Mouse (Mus musculus): ENCODE results near the gene Tnnt3.

The Tnnt3 gene

DNA sequence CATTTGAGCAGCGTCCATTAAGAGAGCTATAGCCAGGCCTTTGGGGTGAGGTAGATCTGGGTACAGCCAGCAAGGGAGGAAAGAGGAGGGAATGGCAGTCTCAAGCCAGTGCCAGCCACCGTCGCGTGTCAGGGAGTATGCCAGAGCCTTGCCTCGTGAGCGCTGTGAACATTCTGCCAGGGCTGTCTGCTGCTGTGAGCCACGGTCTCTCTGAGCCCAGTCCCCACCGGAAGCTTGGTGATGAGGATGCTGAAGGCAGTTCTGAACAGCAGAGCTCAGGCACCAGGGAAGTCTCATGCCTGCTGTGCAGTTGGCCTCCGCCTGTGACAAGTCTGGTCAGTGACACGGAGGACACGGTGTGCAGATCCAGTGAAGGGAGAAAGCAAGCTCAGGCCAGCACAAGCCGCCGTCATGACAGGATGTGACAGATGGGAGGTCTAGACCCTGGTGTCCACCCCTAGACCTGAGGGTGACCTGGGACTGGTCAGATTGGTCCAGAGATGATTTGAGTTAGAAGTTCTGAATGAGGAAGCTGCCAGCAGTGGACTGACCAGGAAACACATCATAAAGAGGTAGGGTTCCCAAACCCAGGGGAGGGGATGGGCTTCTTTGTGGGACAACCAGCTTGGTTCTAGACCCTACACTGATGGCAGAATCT lies 21.7 kb upstream of the Tnnt3 start:
- DNase-seq, result no peak

DNA sequence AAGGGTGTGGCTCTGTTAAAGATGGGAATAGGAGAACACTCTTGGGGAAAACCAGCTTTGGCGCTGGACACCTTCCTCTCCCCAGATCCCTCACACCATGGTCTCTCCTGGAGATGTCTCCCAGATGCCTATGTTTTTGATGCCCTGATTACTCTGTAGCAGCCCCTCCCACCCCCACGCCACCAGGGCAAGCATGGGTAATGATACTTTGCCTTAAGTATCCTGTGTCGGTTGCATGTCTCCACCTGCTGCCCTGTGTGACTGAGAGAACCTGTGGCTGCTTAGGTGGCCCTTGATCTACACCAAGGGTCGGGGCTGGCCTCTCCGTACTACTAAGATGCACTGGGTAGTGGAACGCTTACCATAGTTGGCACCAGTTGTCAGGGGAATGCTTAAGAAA lies 20.6 kb upstream of the Tnnt3 start:
- DNase-seq, result no peak

DNA sequence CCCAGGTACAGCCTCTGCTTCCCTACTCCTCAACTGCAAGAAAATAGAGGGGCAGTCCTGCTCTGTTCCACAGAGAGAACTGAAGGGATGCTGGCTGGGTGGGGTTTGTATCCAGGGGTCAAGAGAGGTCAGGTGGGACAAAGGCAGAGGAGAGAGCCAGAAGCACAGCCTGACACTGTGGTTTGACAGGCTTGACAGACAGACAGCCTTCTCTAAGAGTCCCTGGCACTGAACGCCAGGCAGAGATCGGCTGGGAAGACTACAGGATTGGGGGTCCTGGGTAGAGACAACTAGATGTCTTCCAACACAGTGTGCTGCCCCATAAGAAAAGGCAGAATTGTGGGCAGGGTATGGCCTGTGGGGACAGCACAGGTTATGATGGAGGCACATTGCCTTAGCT lies 20.1 kb upstream of the Tnnt3 start:
- DNase-seq, result no peak

DNA sequence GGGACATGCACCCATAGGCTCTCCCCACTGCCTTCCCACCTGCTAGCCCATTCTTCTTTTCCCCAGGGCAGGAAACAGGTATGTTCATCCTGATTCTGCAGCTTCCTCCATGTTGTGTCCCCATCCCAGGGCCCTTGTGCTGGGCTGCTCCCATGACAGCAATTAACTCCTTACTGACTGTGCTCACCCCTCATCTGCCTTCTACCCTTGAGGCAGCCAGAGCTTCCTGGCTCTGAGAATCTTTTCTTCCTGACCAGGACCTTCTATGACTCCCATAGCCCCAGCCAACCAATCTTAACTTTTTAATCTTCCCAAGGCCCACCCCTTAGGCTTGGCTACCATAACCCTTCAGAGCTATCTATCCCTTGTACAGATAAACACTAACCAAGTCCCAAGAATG lies 19.3 kb upstream of the Tnnt3 start:
- no peak for DNase-seq

DNA sequence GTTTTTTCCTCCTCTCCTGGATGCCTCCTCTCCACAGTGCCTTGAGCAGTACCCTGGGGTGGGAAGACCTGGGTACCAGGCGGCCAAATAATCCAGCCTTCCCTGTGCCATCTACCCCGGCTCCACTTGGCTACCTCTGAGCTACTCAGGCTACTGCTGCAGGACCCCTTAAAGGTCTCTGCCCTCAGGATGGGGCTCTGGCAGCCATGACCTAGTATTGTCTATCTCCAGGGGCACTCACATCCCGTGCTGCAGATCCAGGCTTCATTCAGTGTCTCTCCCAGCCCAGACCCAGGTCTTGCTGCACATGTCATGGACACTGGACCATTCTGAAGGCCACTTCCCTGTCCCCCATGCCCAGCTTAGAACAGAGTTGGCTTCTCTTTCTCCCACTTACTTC lies 18.8 kb upstream of the Tnnt3 start:
- DNase-seq, result no peak

DNA sequence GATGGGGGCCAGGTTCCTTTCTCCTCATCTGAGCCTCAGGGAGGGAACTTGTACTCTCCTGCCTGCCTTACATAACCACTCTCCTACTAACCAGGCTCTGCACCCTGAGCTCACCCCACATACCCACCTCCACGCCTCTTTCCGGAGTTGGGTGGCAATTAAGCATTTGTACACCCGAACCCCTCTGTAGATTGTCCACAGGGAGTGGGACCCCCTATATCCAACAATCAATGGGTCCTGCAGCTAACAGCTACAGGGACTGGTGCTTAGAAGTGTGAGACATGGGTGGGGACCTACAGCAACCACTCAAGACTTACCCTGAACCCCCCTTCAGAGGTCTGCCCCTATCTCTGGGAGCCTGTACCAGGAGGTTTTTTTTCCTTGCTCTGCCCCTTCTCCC lies 18.0 kb upstream of the Tnnt3 start:
- DNase-seq, result no peak

DNA sequence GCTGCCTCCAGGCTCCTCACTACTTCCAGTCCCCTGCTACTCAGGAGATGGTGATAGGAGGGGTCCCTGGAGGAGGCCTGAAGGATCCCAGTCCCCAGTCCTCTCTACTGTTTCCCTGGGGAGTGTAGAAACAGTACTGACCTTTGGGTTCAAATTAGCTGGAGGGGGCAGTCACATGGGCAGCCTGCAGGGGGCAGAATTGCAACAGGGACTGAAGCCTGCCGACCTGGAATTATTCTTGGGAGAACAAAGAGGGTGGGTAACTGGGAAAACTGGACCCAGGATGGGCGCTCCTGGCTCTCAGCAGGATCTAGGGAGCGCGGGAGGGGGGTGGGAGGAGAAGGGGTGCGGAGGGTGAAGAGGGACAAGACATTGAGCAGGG lies 17.5 kb upstream of the Tnnt3 start:
- peak; percentile 34 for DNase-seq

DNA sequence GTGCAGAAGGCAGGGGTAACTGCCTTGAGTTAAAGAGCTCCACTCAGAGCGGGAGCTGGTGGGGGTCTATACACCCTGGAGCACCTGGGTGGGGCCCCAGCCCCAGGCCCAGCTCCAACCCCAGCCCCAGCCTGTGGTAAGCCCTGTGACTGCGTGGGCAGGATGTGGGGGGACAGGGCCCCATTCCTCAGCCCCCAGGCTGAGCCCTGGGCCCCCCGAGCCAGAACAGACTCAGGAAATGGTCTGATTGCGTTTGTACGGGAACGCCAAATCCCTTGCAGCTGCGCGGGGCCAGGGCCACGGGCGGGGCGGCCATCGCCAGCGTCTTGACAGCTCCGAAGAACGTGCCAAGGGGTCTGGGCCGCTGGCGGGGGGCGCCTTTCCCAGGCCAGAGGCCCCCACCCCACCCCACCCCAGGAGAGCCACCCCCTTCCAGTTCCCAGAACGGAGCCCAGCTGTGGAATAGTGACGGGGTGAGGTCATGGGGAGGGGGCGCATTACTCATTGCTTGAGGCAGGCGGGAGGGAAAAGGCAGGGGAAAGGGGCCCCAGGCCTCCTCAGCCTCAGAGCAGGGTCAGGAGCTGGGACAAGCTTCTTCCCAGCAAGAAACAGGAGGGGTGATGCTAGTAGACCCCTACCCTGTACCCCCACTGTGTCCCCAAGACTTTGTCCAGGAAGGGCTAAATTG lies 16.9 kb upstream of the Tnnt3 start:
- DNase-seq, result no peak

DNA sequence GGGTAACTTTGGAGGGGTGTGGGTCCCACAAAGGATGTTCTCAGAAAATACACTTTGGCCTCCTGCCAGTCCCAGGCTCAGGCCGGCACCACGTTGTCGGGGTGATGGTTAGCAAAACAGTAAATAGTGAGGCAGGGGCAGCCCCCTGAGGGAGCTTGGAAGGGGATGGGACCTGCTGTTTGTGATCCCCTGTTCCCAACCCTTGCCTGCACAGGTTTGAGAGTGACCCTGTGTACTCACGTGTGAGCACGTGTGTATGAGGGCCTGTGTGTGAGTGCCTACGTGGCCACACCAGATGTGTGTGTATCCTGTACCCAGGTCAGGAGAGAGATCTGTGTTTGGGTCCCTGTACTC lies 16.4 kb upstream of the Tnnt3 start:
- no peak for DNase-seq

DNA sequence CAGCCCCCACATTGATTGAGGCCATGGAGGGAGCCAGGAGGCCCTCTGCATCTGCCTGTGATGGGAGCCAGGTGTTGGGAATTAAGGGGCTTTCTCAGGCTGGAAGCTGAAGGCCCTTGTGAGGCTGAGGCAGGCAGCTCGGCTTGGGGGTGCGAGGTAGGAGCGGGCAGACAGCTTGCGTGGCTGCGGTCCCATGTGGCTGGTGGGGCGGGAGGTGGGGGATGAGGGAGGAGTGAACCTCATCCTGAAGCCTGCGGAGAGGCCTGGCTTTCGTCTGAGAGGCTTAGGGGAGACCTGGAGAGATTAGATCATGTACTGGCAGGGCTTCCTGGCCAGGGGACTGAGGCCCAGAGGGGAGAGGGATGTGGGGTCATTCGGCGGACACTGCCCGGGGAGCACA lies 15.5 kb upstream of the Tnnt3 start:
- no peak for DNase-seq

DNA sequence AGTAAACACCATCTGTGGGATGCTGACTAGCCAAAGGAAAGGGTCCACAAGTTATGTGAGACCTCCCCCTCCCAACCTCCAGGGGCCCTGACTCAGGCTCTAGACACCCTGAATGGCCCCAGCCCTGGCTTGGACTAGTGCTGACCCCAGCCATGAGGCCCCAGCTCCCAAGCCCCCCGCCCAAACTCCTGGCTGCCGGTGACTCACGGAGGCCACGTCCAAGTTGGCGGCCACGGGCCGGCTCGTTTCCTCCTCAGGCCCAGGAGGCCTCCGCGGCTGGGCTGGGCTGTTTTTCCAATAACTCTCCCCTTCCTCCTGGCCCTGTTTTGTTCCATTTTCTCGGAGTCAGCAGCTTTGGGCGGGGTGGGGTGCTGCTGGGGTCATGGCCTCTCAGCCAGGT lies 13.9 kb upstream of the Tnnt3 start:
- no peak for DNase-seq

DNA sequence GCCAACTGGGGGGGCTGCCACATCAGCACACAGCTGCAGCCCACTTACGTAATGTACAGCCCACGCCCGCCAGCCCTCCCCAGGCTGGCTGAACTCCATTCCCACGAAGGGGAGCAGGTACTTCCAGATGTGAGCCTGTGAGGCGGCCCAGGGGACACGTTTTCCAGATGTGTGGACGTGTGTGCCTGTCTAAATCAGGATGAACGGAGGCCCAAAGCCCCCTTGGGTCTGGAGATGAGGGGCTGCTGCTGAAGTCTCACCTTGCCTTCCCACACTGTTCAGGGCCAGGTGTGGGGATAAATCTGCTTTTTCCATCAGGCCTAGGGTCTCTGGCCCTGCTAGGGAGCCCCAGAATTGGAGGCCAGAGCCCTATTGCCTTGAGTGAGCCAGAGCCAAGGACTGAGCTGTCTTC lies 11.9 kb upstream of the Tnnt3 start:
- DNase-seq, result no peak

DNA sequence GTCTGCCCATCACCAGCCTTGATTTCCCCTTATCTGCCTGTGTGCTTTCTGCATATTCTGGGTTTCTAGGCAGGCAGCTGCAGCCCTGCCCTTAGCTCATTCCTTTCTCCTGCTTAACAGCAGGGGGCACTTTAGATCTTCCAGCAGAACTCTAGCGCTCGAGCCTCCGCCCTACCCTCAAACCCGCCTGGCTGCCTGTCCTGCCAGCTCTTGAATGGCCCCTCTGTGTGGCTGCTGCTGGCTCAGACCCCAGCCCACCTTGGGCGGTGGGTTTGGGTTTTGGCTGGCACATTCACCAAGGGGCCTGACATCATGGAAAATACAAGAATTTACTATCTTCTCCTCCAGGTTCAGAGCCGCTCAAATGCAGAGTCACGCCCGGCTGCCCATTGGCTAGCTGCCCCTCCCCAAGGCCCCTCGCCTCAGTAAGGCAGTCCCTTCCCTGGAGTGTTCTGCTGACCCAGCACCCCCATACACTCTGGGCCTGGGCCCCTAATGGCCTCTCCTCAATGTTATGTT lies 11.2 kb upstream of the Tnnt3 start:
- peak; percentile 16 for DNase-seq

DNA sequence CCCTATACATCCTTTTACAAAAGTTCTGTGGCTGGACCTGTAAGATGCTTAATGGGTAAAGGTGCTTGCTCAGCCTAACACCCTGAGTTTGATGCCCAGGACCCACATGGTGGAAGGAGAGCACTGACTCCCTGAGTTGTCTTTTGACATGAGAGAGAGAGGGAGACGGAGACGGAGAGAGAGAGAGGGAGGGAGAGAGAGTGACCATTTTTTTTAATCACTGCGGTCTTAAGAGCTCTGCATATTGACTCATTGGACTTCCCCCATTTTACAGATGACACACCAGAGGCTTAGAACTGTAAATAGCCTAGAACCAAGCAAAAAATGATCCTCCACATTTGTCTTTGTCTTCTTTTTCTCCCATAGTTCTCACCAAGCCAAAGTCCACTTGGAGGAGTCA lies 10.6 kb upstream of the Tnnt3 start:
- DNase-seq, result no peak

DNA sequence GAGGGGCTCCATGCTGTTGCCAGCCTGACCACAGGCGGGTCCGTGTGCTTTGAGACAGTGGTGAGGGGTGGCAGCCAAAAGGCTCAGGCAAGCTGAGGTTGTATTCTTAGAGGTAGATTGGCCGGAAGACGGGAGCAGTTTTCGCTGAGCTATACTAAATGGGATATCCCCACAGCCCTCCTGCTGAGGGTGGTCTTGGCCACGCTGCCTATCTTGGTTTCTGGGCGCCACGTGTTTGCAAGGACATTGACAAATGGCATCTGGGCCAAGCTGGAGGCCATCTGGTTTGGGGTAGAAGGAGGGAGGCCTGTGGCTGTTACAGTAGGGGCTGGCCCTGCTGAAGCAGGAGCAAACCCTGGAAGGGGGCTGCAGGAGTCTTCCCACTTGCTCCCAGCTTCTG lies 5.1 kb upstream of the Tnnt3 start:
- DNase-seq, result no peak

DNA sequence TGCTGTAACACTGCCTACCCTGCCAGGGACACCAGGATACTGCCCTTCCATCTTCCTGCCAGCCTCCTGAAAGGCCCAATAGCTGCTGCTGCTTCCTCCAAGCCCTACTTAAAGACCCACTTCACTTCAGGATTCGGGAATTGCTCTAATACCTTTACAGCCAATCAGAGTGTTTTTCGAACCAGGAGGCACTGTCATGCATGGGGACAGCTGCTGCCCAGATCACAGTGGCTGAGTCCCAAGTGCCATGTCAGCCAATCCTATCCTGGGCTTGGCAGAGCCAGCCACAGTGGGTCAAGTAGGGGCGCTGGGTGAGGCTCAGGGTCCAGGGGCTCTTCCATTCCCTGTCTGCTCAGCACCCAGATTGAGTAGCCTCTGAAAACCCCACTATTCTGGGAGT lies 2.5 kb upstream of the Tnnt3 start:
- DNase-seq, result no peak

DNA sequence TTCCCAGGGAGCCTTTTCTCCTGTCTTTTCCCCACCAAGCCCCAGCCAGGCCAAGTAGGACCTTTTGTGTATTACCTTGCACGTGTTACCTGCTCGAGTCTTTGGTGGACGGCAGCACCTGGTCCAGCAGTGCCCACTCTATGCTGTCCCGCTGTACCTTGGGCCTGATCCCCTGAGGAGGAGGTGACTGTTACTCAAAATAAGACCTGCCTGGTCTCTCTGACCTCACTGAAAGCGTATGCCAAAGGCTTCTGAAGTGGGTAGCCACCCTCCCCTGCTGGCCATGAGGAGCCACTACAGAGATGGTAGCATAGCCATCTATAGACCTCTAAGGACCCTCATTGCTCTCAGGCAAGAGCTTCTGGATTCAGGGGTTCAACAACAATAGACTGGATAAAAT lies 1.8 kb upstream of the Tnnt3 start:
- no peak for DNase-seq

DNA sequence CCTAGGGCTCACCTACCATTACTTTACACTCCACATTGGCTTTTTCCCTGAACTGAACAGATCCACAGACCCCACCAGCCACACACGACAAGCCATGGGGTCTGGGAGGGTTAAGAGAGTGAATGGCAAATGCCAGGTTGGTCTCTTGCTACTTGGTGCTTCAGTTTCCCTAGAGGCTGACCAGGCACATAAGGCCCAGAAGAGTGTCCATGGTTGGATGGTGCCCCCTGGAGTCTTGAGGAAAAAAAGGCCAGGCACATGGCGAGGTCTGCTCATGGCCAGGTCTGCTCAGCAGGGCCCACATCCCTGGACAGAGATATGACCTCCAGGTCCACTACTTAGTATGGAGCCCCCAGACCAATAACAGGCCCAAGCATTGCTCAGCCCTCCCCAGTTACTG lies 861 bp upstream of the Tnnt3 start:
- DNase-seq, result peak; percentile 25

DNA sequence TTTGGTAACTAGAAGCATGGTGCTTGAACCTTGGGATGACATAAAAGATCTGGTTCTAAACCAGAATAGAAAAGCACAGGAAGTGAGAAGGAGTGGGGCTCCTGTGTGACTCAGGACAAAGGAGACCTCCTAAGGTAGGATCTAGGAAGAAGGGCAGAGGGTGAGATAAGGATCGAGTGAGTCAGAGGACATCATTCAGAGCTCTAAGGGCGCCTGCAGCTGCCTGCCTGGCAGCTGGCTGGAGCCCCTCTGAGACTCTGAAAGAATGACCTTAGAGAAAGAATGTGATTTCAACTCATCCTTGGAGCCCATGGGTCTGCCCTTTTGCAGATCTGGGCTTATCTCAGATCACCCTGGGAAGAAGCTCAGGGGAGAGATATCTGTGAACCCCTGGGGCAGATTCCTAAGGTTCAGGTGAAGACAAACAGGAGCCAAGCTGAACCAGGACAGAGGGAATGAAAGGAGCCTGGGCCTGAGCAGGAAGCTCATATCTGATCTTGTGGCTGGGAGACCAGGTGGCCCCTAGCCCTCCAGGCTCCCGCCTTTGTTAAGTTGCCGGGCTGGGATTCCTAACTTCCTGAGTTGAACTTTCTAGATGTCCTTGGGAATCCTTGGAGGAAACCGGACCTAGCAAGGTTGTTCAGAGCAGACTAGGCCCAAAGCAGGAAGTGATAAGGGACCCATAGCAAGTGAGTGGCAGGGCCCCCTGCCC lies 530 bp downstream of the Tnnt3 start:
- no peak for DNase-seq

DNA sequence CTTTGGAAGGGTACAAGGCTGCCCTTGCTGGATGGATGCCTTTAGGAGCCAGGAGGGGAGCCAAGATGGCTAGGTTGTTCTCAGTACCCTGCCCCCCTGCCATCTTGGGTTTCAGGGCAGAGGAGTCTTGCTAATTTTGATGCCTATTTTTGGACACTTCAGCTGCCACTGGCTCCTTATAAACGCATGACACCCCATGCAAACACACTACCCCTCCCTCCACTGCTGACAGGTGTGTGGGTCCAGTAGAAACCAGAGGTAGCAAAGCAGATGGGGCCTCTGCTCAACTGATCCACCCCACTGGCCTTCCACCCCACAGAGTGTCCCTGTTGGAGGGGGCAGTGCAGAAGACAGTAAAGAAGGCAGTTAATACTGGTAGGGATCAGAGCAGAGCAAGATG lies 1.4 kb downstream of the Tnnt3 start:
- no peak for DNase-seq

DNA sequence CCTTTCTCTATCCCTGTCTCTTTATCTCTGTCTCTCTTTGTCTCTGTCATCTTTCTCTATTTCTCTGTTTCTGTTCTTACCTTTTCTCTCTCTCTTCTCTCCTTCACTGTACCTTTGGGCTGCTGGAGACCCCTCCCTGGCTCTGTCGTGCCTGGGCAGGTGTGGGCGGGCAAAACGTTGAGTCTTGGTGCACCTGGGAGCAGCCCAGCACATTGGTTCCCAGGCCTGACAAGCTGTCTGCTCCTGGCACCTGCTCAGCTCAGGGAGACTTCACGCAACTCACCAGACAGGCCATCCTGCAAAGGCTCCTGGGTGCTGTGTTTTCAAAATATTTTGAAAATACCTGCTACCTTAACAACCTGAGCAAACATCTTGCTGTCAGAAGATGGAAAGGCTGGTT lies 4.6 kb downstream of the Tnnt3 start:
- no peak for DNase-seq

DNA sequence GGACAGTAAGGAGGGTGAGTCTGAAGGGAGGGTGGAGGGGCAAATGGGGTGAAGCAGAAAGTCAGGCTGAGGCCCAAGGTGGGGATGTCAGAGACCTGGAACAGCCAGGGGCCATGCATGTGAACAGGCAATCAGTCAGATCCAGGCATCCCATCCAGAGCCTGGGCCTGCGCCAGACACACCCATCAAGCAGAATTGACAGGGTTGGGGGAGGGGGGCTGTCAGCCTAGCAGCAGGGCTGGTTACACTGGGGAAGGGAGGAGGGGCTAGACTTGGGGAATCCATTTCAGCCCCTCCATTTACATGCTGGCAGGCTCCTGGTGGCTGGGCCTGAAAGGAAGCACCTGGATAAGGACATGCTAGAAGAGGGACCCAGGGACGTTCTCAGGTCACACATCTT lies 7.3 kb downstream of the Tnnt3 start:
- DNase-seq, result no peak

DNA sequence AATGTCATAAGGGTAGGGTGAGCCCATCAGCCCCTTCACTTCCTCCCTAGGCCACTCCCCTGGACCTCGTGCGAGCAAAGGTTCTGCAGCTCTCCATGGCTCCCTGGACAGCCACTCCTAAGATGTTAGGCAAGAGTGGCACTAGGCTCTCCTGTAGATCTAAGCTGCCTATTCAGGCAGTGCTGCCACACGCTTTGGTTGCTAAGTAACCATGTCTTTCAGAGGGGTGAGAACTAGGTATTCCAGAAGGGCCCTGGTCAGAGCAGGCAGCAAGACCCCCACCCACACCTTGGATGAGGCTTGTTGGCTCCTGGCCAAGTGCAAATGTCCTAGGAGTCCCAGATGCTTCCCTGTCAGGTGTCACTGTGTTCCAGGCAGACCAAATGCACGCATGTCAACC lies 7.9 kb downstream of the Tnnt3 start:
- DNase-seq, result no peak

DNA sequence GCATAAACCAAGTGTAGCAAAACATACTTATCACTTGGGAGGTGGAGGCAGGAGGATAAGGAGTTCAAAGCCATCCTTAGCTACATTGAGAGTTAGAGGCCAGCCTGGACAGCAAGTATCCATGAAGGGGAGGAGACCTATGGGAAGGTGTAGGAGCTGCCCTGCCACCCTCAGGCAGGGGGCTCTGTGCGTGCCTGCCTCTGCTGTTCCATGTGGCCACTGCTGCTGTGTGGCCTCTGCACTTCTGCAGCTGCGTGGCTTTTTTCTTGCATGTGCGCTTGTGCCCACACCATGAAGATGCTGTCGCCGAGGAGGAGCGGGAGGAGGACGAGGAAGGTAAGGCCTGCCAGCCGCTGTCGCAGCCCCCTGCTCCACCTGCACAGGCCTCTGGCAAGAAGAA lies 8.8 kb downstream of the Tnnt3 start:
- no peak for DNase-seq

DNA sequence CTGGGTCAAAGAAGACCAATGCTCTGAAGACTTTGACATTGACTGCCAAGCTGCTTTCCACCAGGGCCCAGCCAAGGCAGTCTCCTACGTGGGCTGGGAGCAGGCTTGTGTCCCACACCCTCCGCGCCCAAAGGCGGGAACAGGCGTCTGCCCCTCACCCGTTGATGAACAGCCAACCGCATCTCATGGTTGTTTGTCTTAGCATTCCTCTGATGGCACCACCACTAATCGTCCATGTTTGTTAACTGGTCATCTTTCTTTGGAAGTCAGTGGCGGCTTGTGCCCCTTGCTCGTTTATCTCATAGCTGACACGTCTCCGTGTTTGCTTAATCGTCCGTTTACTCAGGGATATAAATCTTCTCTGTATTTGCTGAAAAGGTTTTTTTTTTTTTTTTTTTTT lies 10.9 kb downstream of the Tnnt3 start:
- DNase-seq, result no peak

Data from kidney, adult 9 months (tissue).